Mouse (Mus musculus): ENCODE measurements around the gene Prss36. TPM values are rescaled to one million over a fixed set of nuclear protein-coding genes. Genes with fewer than 3 reads are reported as not detected.

Gene Prss36
- 8.8 and 9.6 TPM in 2 replicates for polyA plus RNA-seq (2015; fragmentation: Nextera tagmentation; extraction: Ambion mirVana)

DNA sequence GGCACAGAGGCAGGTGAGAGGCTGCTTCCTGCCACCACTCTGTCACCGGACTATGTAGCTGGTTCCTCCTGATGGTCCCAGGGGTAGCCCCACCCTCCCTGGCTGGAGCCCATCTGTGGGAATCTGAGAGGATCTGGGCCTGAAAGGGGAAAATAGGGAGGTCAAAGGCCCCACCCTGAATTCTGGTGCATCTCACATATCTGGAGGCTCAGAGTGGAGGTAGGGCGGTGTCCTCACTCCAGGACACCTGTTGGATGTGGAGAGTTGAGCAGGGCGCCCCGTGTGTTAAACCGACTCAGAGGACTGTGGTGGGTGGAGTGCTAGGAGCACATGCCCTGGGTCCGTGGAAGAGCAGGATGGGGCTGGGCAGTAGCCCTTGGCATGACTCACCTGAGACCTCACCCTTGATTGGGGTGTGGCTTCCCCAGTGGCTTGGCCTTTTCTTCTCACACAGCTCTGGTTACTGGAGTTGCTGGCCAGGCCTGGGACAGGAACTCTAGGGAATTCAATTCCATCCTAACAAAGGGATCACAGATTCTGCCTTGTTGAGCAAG, at the start of gene Prss36:
TSS of gene Prss36 (minus strand) at position 256 of the 554 bp plus-strand sequence.
- no peak within 1 kb of the TSS for H3K27ac ChIP-seq (ENCODE audit: low read length)
- no peaks in the 10 kb centered on the region for H3K9me3 ChIP-seq (replicated peaks; ENCODE audit: control insufficient read depth, low read length)
- peaks cover 15% of the 10 kb centered on the region for H3K27me3 ChIP-seq (ENCODE audit: control insufficient read depth, insufficient read depth, low read length)
- WGBS = 68% methylated on average over 6 of the region's 6 CpGs
- H3K4me1 ChIP-seq (ENCODE audit: control insufficient read depth, insufficient read depth, low read length) = no peaks in the 10 kb centered on the region
- H3K9ac ChIP-seq (ENCODE audit: low read length) = no peak within 1 kb of the TSS
- no peak within 1 kb of the TSS for H3K4me3 ChIP-seq (ENCODE audit: low read length)
- H3K4me2 ChIP-seq (ENCODE audit: low read depth, low read length) = no peak within 1 kb of the TSS
- no peaks in the 10 kb centered on the region for H3K36me3 ChIP-seq (ENCODE audit: control insufficient read depth, insufficient read depth)
- ATAC-seq (replicated peaks; ENCODE audit: extremely low read depth, insufficient read depth, low FRiP score) = no peak

DNA sequence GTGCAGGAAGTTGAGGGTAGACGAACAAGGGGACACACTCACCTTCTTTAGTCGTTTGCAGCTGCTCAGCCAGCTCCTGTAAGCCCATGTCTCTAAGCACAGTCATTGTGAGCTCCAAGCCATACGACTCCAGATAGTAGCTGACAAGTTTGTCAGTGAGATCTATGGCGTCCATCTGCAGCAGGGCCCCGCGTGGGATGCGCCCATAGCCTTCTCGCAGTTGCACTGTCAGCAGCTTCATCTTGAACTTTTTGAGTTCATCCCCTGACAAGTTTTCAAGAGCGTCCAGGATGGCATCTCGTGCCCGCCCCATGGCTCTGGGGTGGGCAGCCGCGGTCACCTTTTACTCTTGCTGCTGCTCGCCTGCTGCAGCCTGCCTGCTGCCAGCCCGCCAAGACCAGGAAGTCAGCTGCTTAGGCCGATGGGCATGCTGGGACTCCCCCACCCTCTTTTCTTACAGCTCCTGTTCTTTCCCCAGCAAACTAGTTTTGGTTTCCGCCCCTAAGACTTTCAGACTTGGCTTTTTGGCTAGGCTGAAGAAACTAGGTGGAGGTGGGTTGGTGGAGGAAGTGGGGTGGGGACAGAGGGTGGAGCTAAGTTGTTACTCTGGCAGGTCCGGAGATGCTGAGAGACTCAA, 46.9 kb upstream of the Prss36 start, which contains the start of gene Pycard:
TSS of gene Pycard (minus strand) at position 527 of the 637 bp plus-strand sequence.
- H3K4me2 ChIP-seq (ENCODE audit: low read depth, low read length) = peak within 1 kb of the TSS; percentile 76
- H3K4me1 ChIP-seq (ENCODE audit: control insufficient read depth, insufficient read depth, low read length) = peaks cover 16% of the 10 kb centered on the region
- H3K27ac ChIP-seq (ENCODE audit: low read length) = peak within 1 kb of the TSS; percentile 76
- WGBS = 9% methylated on average over 18 of the region's 18 CpGs
- no peaks in the 10 kb centered on the region for H3K27me3 ChIP-seq (ENCODE audit: control insufficient read depth, insufficient read depth, low read length)
- H3K4me3 ChIP-seq (ENCODE audit: low read length) = peak within 1 kb of the TSS; percentile 63
- no peaks in the 10 kb centered on the region for H3K9me3 ChIP-seq (replicated peaks; ENCODE audit: control insufficient read depth, low read length)
- H3K9ac ChIP-seq (ENCODE audit: low read length) = peak within 1 kb of the TSS; percentile 76
- peak; percentile 55 for ATAC-seq (replicated peaks; ENCODE audit: extremely low read depth, insufficient read depth, low FRiP score)
- peaks cover 11% of the 10 kb centered on the region; the same call in 1 of the 2 replicates for H3K36me3 ChIP-seq (ENCODE audit: control insufficient read depth, insufficient read depth)

DNA sequence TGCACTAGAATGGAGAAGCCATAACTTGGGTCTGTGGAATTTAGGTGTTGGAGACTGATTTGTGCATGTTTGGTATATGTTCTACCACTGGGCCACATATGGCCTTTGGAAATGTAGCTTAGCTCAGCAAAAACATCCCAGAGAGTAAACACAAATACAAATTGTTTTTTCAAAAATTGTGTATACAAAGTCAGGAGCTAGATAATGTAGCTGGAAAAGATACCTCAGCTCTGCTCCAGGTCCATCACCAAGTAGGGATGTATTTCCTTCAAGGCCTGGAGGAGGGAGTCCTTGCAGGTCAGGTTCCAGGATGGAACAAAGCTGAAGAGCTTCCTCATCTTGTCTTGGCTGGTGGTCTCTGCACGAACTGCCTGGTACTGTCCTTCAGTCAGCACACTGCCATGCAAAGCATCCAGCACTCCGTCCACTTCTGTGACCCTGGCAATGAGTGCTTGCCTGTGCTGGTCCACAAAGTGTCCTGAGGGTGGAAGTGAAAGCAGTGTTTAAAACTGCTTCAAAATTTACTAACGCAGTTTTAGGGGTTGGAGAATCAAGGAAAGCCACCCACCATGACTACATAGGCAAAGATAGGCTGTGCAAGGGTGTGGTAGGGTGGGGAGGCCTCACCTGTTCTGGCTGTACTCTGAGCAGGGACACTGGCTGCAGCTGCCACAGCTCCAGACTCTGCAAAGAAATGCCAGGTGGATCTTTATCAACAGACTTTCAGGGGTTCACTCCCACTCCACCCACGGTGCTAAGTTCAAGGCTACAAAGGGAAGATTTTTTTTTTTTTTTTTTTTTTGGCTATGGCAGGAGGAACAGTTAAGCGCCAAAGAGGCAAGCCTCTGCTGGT, 46.2 kb upstream of the Prss36 start:
- 0 out of 2 replicates have a peak, but pooled peaks have one; percentile 34 for ATAC-seq (replicated peaks; ENCODE audit: extremely low read depth, insufficient read depth, low FRiP score)
- Histone ChIP-seq H3K36me3 (ENCODE audit: control insufficient read depth, insufficient read depth) (peaks cover 11% of the 10 kb centered on the region; the same call in 1 of the 2 replicates), H3K4me3 (ENCODE audit: low read length) (peak overlapping the region; percentile 63), H3K4me2 (ENCODE audit: low read depth, low read length) (peak overlapping the region; percentile 76), H3K27ac (ENCODE audit: low read length) (peak overlapping the region; percentile 76), H3K4me1 (ENCODE audit: control insufficient read depth, insufficient read depth, low read length) (peaks cover 16% of the 10 kb centered on the region), H3K9ac (ENCODE audit: low read length) (peak overlapping the region; percentile 76), H3K27me3 (ENCODE audit: control insufficient read depth, insufficient read depth, low read length) (no peaks in the 10 kb centered on the region), H3K9me3 (replicated peaks; ENCODE audit: control insufficient read depth, low read length) (no peaks in the 10 kb centered on the region)
- WGBS = 32% methylated on average over 5 of the region's 5 CpGs

DNA sequence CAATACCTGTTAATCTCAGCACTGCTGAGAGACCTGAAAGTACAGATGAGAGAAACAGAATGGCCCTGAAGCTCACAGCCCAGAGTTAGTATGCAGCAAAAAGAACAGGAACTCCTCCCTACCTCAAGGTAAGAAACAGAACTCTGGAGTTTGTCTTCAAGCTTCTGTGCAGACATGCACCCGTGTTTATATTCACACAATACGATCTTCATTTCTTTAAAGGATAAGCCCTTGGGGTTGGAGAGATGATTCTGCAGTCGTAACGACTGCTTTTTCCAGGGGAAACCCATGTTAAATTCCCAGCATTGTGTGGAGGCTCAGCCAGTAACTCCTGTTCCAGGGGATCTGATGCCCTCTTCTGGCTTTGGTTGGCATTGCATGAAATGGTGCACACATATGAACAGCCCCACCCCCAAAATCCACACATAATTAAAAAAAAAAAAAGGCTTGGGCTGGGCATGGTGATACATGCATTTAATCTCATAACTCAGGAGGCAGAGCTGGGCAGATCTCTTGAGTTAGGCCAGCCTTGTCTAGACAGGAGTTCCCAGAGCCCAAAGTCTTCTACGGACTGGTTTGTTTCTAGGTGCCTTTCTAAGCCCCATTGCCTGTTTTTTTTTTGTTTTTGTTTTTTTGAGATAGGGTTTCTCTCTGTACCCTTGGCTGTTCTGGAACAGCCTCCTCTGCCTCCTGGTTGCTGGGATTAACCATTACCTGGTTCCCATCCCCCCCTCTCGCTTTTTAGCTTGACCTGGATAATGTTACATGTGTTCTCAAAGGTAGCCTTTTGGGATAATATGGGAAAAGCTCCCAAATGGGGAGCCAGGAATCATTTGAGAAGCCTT, 45.3 kb upstream of the Prss36 start:
- no peak overlapping the region for H3K9ac ChIP-seq (ENCODE audit: low read length)
- no peak overlapping the region; the same call in 1 of the 2 replicates for H3K4me3 ChIP-seq (ENCODE audit: low read length)
- no peaks in the 10 kb centered on the region for H3K27me3 ChIP-seq (ENCODE audit: control insufficient read depth, insufficient read depth, low read length)
- peaks cover 16% of the 10 kb centered on the region for H3K4me1 ChIP-seq (ENCODE audit: control insufficient read depth, insufficient read depth, low read length)
- peak overlapping the region; percentile 76; the same call in 1 of the 2 replicates for H3K4me2 ChIP-seq (ENCODE audit: low read depth, low read length)
- 0 out of 2 replicates have a peak, but pooled peaks have one; percentile 15 for ATAC-seq (replicated peaks; ENCODE audit: extremely low read depth, insufficient read depth, low FRiP score)
- peak overlapping the region; percentile 33; the same call in 1 of the 2 replicates for H3K27ac ChIP-seq (ENCODE audit: low read length)
- H3K9me3 ChIP-seq (replicated peaks; ENCODE audit: control insufficient read depth, low read length) = no peaks in the 10 kb centered on the region
- H3K36me3 ChIP-seq (ENCODE audit: control insufficient read depth, insufficient read depth) = peaks cover 18% of the 10 kb centered on the region
- WGBS = 46% methylated on average over 6 of the region's 6 CpGs

DNA sequence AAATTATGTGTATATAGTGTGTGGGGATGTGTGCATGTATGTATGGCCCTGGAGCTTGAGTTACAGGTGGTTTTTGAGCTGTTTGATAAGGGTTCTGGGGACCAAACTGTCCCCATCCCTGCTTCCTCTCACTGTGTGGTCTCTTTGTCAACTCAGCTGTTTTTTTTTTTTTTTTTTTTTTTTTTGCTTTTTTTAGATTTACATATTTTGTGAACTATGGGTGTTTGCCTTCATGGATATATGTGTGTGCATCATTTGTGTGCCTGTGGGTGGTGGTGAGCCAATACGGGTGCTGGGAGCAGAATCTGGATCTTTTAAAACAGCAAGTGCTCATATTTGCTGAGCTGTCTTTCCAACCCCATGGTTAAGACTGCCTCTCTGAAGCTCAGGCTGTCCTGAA, 42.4 kb upstream of the Prss36 start:
- H3K4me1 ChIP-seq (ENCODE audit: control insufficient read depth, insufficient read depth, low read length) = peaks cover 16% of the 10 kb centered on the region
- H3K4me2 ChIP-seq (ENCODE audit: low read depth, low read length) = no peak overlapping the region
- no peak overlapping the region for H3K4me3 ChIP-seq (ENCODE audit: low read length)
- WGBS = 75% methylated on average over 1 of the region's 1 CpGs
- H3K27ac ChIP-seq (ENCODE audit: low read length) = no peak overlapping the region
- peaks cover 40% of the 10 kb centered on the region for H3K36me3 ChIP-seq (ENCODE audit: control insufficient read depth, insufficient read depth)
- H3K27me3 ChIP-seq (ENCODE audit: control insufficient read depth, insufficient read depth, low read length) = no peaks in the 10 kb centered on the region
- ATAC-seq (replicated peaks; ENCODE audit: extremely low read depth, insufficient read depth, low FRiP score) = no peak
- no peak overlapping the region for H3K9ac ChIP-seq (ENCODE audit: low read length)
- no peaks in the 10 kb centered on the region for H3K9me3 ChIP-seq (replicated peaks; ENCODE audit: control insufficient read depth, low read length)

DNA sequence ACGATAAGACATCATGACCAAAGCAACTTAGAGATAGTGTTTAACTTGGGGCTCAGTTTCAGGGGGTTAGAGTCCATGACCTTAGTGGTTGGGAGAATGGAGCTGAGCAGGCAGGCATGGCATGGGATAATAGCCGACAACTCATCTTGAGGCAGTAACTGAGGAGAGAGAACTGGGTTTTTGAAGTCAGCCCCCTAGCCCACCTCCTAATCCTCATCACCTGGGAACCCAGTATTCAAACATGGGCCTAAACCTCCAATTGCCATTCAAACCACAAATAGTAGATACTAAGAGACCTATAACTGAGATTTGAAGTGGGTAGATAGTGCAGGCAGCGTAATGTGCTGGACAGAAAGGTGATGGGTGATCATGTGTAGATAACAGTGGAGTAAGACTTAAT, 34.1 kb upstream of the Prss36 start:
- Histone ChIP-seq H3K9me3 (replicated peaks; ENCODE audit: control insufficient read depth, low read length) (no peaks in the 10 kb centered on the region), H3K27me3 (ENCODE audit: control insufficient read depth, insufficient read depth, low read length) (no peaks in the 10 kb centered on the region), H3K4me1 (ENCODE audit: control insufficient read depth, insufficient read depth, low read length) (no peaks in the 10 kb centered on the region), H3K27ac (ENCODE audit: low read length) (no peak overlapping the region), H3K9ac (ENCODE audit: low read length) (no peak overlapping the region), H3K4me2 (ENCODE audit: low read depth, low read length) (no peak overlapping the region), H3K36me3 (ENCODE audit: control insufficient read depth, insufficient read depth) (peaks cover 87% of the 10 kb centered on the region), H3K4me3 (ENCODE audit: low read length) (no peak overlapping the region)
- no peak for ATAC-seq (replicated peaks; ENCODE audit: extremely low read depth, insufficient read depth, low FRiP score)
- WGBS = 82% methylated on average over 3 of the region's 3 CpGs

DNA sequence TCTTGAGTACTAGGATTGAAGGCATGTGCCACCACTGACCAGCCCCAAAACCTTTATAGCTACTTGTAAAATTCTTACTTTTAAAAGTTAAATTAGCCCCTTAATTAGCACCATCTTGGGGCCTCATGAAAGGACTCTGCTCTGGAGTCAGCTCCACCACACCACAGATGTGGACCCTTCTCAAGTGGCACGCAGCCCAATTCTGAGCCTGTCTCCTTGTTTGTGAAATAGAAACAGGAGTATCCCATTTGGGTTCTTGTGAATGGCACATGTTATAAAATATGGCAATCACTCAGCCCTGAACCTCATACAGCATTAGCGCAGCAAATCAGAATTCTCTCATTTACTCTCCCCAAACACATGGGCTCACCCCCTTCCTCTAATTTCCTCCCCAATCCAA, 32.3 kb upstream of the Prss36 start:
- peaks cover 89% of the 10 kb centered on the region for H3K36me3 ChIP-seq (ENCODE audit: control insufficient read depth, insufficient read depth)
- H3K9ac ChIP-seq (ENCODE audit: low read length) = no peak overlapping the region
- no peak for ATAC-seq (replicated peaks; ENCODE audit: extremely low read depth, insufficient read depth, low FRiP score)
- WGBS = 98% methylated on average over 2 of the region's 2 CpGs
- H3K4me1 ChIP-seq (ENCODE audit: control insufficient read depth, insufficient read depth, low read length) = peaks cover 6% of the 10 kb centered on the region
- no peaks in the 10 kb centered on the region for H3K9me3 ChIP-seq (replicated peaks; ENCODE audit: control insufficient read depth, low read length)
- no peak overlapping the region for H3K27ac ChIP-seq (ENCODE audit: low read length)
- no peak overlapping the region for H3K4me2 ChIP-seq (ENCODE audit: low read depth, low read length)
- H3K27me3 ChIP-seq (ENCODE audit: control insufficient read depth, insufficient read depth, low read length) = no peaks in the 10 kb centered on the region
- H3K4me3 ChIP-seq (ENCODE audit: low read length) = no peak overlapping the region

DNA sequence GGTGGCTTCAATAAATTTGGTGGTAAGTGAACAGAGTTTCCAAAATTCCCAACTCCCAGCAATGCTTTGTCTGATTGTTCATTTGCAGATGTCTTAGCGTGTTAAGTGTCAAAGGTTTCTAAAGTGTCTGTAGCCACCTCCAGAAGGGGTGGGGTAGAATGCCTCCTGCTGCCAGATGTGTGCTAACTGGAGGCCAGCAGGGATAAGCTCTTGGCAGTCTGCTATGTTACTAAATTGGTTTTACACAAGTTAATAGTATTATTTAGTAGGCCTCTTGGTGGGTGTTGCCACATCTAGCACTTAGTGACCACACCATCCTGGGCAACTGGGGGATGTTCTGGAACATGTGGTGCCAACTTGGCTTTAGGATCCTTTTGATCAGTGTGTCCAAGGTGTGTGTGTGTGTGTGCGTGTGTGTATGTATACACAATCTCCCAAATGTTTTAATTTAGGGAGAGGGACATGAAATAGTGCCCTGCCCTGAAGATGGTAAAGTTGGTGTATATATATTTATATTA, 27.9 kb upstream of the Prss36 start:
- no peak overlapping the region for H3K27ac ChIP-seq (ENCODE audit: low read length)
- ATAC-seq (replicated peaks; ENCODE audit: extremely low read depth, insufficient read depth, low FRiP score) = no peak
- peaks cover 82% of the 10 kb centered on the region for H3K36me3 ChIP-seq (ENCODE audit: control insufficient read depth, insufficient read depth)
- H3K9me3 ChIP-seq (replicated peaks; ENCODE audit: control insufficient read depth, low read length) = no peaks in the 10 kb centered on the region
- H3K4me2 ChIP-seq (ENCODE audit: low read depth, low read length) = no peak overlapping the region
- no peak overlapping the region for H3K9ac ChIP-seq (ENCODE audit: low read length)
- H3K4me3 ChIP-seq (ENCODE audit: low read length) = no peak overlapping the region
- peaks cover 13% of the 10 kb centered on the region for H3K4me1 ChIP-seq (ENCODE audit: control insufficient read depth, insufficient read depth, low read length)
- 82% methylated on average over 2 of the region's 2 CpGs for WGBS
- H3K27me3 ChIP-seq (ENCODE audit: control insufficient read depth, insufficient read depth, low read length) = no peaks in the 10 kb centered on the region

All from heart, embryonic 16.5 days (tissue).